Mouse (Mus musculus) testis, postnatal 10 days (tissue): Measurements from ENCODE around the gene Socs7.

Source experiments
- DNase-seq: peaks from one replicate; pipeline ENCODE4 v3.0.0; 2021; ENCODE audit warnings: low spot score

Gene Socs7

DNA sequence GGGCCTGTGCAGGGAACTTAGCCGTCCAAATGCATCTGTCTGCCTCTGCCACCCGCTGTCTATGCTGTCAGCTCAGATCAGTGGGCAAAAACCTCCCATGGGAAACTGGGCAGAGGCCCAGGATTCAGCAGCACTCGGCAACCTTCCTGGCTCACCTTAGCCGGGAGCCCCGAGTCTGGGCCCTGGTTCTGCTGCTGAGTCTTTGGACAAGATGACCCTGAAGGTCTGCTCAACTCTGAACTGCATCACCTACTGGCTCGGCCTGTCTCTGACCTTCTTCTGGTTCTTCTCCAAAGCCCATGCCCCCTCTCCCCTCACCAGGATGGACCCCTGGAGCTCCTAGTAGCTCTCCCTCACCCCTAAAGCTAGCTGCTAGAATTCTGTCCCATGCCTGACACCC, 83.2 kb downstream of the Socs7 start:
- DNase-seq: no peak

- DNase-seq: no peak
Measured at GRCm38 (mm10) chr11:97445999-97446511, 83.7 kb downstream of the Socs7 start.

- DNase-seq: no peak
Measured at GRCm38 (mm10) chr11:97447979-97448378, 85.6 kb downstream of the Socs7 start.
